Mouse (Mus musculus) liver, adult 2 months (tissue): Measurements from ENCODE around the gene Pcsk4.

Experiments used
- CTCF ChIP-seq: fragments of 200-500 bp; IDR thresholded peaks from 2 replicates; pipeline ENCODE4 v1.5.1; 2011; ENCODE audit warnings: low read depth, low read length, control low read depth
- POLR2A ChIP-seq: fragments of 200-500 bp; IDR thresholded peaks from 2 replicates; pipeline ENCODE4 v1.6.1; 2011; ENCODE audit warnings: low read length, control low read depth; ENCODE audit not compliant: insufficient read depth; ENCODE audit errors: extremely low read depth

- TF ChIP-seq POLR2A: no peak
- no peak for TF ChIP-seq CTCF
Observed at GRCm38 (mm10) chr10:80281304-80281703, 48.0 kb downstream of the Pcsk4 start.
